8 mouse cellular contexts compared by ENCODE assay signal in the genomic region with DNA sequence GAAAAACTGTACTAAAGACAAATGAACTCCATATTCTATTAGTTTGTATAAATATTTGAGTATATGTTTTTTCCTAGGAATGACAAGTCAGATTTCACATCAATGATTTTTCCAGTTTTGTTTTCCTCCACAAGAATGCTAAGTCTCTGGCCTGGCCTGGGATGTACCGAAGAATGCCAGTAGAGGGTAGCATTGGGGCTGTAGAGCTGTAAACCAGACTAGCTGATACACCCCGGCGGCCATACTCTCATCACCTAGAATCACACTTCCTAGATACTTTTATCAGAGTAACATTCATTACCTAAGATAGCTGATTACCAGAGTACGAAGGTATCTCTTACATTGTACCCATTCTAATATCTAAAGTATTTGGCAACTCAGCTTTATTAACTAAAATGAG.
A peak's percentile ranks its signal among the peaks of the same experiment; 100 is the strongest.
DNase-seq lines count a peak whose midpoint lies in the region; TF ChIP-seq lines count a peak whose summit lies in the region.

No protein-coding gene starts in this region.

- H3K4me3 ChIP-seq in midbrain, embryonic 10.5 days = no peak overlapping the region
- H3K4me3 ChIP-seq in small intestine, adult 2 months (ENCODE audit: low read depth, low read length) = no peak overlapping the region

- H3K27me3 ChIP-seq in midbrain, embryonic 10.5 days (ENCODE audit: low read depth, poor library complexity, severe bottlenecking) = no peaks in the 10 kb centered on the region
- no peaks in the 10 kb centered on the region for H3K27me3 ChIP-seq in small intestine, adult 2 months (ENCODE audit: control insufficient read depth, insufficient read depth, low read length)

- TF ChIP-seq CTCF in small intestine, adult 2 months (IDR thresholded peaks at IDR 0.05; ENCODE audit: extremely low read depth, insufficient read length, insufficient replicate concordance, low read depth, low read length) = peak; percentile 70; the same call in 1 of the 2 replicates

- TF ChIP-seq POLR2A in small intestine, adult 2 months (IDR thresholded peaks at IDR 0.05; ENCODE audit: low read depth, low read length) = no peak

- H3K9me3 ChIP-seq in midbrain, embryonic 10.5 days (replicated peaks) = no peaks in the 10 kb centered on the region

- peak; percentile 2 to 42 for DNase-seq in urinary bladder, adult 18-20 months (ENCODE audit: low spot score in 2 of 2)
- DNase-seq in urinary bladder, adult 2 months (ENCODE audit: low spot score) = no peak
- DNase-seq in cerebellum, adult 9-11 months = peak; percentile 8
- DNase-seq in frontal cortex, postnatal 14 days (ENCODE audit: low spot score in 2 of 2) = peak; percentile 5 to 38
- peak; percentile 61 for DNase-seq in induced T-regulatory cell, adult 2 months (ENCODE audit: low read depth)
- peak; percentile 58 for DNase-seq in left cerebral cortex, adult 11 months (ENCODE audit: low spot score)
- DNase-seq in midbrain, embryonic 10.5 days (ENCODE audit: low spot score) = peak; percentile 63

- 21% methylated on average over 4 of the region's 4 CpGs for WGBS in midbrain, embryonic 10.5 days
- 4% methylated on average over 4 of the region's 4 CpGs for WGBS in small intestine, adult 2 months

- H3K36me3 ChIP-seq in midbrain, embryonic 10.5 days = no peaks in the 10 kb centered on the region
- no peaks in the 10 kb centered on the region for H3K36me3 ChIP-seq in small intestine, adult 2 months (ENCODE audit: control insufficient read depth, insufficient read depth, low read length)

- no peak overlapping the region for H3K27ac ChIP-seq in midbrain, embryonic 10.5 days (replicated peaks)
- no peak overlapping the region for H3K27ac ChIP-seq in small intestine, adult 2 months (ENCODE audit: insufficient read depth, low read depth, low read length)

- peaks cover 20% of the 10 kb centered on the region for H3K4me1 ChIP-seq in midbrain, embryonic 10.5 days
- H3K4me1 ChIP-seq in small intestine, adult 2 months (ENCODE audit: control insufficient read depth, insufficient read depth, insufficient read length, low read length) = peaks cover 2% of the 10 kb centered on the region; the same call in 1 of the 2 replicates
